Mouse (Mus musculus) cerebellum, postnatal 36 days (tissue): ENCODE results near the gene Creb3l2.

Experiments used
- DNase-seq, 2 experiments: peaks; one replicate each; pipeline ENCODE4 v3.0.0; 2021 to 2022; ENCODE audit warnings: mixed read lengths in 2 of 2

The Creb3l2 gene

DNA sequence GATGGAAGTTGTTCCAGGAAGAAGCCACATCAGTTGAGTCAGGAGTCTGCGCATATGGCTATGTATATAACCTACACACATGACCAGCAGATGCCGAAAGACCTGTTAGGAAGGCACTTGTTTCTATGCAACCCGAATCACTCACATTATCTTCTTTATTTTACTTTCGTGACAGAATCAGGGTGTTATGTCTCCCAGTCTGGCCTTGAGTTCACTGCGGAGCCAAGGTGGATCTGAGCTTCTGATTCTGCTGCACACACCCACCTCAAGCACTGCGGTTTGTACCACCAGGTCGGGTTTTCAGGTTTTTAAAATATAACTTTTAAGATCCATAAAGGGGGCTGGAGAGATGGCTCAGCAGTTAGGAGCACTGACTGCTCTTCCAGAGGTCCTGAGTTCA lies 119.3 kb downstream of the Creb3l2 start:
- no peak for DNase-seq

DNA sequence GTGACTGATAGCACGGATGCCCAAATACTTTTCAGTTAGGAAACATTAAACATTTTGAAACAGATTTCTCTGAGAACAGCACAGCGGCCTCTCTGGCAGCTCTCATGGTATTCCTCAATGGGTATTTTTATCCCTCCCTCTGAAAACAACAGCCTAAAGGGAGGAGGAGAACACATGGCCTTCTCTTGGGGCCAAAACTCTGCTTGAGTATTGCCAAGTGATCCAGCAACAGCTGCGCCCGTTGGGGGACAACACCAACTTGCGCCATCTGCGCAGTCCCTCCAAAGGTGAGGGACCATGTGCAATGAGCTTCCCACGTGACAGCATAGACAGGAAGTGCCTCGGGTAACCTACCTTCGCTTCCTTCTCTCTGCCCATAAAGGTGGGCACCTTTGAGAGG lies 119.9 kb downstream of the Creb3l2 start:
- no peak for DNase-seq

DNA sequence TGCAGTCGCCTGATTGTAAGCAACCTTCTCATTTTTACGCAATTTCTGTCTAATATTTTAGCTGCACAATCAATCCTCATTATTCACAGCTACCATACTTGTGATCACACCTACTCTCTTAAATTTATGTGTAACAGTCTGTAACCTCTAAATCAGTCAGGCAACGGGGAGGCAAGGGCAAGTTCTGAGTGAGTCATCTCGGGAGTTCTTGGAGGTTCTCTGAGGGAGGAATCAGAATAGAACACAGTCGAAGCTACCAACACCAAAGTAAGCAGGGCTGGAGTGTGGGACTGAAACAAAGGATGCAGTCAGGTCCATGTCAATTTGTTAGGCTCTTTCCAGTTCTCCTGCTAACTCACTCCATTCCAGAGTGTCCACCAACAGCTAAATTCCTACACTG lies 124.0 kb downstream of the Creb3l2 start:
- DNase-seq, result no peak

DNA sequence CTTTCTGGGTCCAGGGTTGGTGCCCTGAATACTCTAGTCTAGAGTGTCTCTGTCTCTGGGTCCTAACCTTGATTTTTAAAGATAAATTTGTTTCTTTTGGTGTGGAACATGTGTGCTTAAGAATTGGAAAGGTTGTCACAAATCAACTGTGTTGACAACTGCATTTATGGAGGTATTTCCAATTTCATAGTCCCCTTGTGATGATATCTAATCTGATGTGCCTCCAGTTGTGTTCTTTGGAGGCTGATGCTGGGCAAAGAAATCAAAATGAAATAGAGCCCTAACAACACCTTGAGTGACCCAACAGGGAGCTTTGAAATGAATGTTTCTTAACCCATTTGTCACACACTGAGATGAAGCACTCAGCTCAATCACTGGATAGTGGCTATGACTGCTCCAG lies 126.5 kb downstream of the Creb3l2 start:
- DNase-seq, result no peak

DNA sequence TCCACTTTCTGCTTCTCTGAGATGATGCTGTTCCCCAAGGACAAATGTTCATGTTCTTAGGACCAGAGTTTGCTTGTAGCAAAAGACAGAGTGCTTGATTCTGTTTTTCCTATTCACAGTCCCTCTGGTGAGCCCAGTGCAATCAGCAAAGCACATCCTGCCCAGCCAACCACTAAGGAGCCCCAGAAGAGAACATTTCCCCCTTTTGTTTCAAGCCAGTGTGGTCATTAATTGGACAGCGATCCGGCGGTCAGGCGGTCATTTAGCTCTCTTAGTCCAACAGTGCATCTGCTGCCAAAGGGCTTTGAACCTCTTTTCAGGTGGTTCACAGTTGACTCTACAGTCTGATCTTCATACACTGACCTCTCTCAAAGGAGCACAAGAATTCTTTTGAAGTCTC lies 131.3 kb downstream of the Creb3l2 start:
- no peak for DNase-seq

DNA sequence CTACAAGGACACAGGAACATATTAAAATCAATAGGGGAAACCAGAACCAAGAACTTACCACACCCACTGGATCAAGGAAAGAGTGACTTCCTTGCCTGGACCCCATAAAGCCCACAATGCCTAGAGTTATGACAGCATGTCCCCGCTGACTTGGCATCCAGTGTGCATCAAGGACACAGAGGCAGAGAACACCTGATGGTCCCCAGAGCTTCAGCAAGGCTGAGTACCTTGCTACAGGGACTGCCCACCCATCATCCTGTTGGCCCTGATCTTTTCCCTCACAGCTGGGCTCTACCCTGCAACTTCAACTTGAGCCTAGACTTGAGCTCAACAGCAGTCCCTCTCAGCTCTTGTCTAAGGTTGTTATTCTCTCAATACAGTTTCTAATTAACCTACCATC lies 135.3 kb downstream of the Creb3l2 start:
- no peak for DNase-seq

DNA sequence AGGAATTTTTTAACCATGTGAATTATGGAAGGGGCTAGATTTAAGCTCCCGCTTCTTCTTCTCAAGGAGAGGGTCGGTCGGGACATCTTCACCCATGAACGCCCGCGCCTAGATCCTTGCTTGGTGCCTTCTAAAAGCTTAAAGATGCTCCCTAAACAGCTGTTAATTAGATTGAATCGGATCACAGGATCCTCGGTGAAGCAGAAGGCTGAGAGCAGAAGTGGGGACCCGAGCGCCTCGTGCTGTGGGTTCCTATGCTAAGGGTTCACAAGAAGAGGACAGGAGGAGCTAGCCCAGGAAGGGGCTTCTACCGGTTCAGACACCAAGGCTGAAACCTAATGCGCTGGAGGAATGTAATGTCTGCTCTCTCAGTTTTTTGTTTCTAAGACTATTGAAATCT lies 141.5 kb downstream of the Creb3l2 start:
- DNase-seq, result no peak

DNA sequence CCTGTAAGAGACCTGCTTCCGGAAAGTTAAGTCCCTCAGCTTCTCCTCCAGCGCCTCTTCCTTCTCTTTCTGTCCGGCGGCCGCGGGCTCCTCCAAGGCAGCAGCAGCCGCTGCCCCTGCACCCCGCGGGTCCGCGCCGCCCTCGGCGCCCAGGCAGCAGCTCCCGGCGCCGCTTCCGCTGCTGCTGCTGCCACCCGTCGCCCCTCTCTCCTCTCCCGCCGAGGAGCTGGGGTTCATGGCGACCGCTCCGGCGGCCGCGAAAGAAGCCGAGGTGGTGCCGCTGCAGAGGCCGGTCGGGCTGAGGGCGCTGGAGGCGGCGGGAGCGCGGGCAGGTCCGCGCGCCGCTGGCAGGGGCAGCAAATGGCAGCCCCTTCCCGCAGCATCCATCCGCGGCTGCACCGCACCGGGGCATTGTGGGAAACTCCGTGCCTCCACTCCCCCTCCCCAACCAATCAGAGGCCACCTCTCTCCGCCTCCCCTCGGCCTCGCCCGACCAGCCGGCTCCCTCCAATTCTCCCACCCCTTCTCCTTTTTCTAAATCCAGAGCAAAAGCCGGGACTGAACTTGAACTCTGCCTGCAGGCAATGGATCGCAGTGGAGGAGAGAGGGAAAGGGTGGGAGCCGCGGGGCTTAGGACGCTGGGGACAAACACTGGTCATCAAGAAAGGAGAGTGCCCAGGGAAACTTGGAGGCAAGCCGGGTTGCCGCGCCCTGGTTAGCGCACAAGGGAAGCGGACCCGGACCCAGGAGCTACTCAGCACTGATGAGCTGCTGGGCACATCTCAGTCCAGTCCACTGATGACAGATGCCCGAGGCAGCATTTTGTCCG lies 142.2 kb downstream of the Creb3l2 start, which contains the start of gene Dgki:
Gene Dgki (minus strand): TSS at position 623 of the 829 bp plus-strand sequence.
- DNase-seq, result peak; percentile 79 to 81

DNA sequence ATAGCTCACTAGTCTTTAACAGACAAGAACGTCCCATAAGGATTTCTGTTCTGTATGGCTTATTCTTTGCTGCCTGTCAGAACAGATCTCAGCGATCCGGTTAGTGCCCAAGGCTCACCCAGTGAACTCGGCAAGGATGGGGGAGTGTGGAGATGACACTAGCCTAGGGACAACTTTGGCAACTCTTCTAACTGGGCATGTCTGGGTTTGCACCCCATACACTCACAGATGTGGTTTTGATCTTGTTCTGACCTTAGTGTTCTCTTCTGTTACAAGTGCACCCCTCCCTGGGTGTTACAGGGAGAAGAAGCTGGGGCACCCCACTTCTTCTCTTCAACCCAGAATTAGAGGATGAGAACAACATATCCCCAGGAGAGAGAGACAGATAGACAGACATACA lies 143.0 kb downstream of the Creb3l2 start:
- DNase-seq, result peak; percentile 9 to 29

DNA sequence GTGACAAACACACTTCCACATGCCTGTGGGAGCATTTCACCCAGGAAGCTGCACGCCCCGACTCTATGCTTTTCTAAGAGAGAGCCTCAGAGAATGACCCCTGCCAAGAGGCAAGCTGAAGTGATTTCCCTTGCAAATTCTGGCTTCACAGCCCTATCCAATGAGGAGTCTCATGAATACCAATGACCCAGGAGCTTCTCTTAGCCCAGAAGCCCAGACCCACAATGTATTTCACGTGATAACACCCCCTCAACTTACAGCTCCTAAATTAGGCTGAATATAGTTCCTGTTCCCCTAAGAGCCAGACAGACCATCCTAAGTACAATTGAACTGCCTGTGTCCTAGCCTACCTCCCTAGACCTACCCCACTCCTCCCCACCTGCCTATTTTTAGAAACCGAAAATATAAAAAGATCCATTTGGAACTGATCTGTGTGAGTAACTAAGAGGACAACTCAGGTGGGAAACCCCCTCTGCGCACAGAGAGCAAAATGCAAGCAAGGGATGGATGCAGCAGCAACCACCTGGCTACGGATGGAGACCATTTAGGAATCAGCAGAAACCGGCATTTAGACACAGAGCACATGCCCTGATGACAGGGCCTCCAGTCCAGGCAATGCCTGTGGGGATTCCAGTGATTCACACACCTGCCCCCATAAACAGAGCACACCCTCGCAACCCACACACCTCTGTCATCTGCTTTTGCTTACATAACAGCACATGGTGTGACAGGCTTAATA lies 144.0 kb downstream of the Creb3l2 start:
- DNase-seq, result peak in 1 of 2 experiments; percentile 29

DNA sequence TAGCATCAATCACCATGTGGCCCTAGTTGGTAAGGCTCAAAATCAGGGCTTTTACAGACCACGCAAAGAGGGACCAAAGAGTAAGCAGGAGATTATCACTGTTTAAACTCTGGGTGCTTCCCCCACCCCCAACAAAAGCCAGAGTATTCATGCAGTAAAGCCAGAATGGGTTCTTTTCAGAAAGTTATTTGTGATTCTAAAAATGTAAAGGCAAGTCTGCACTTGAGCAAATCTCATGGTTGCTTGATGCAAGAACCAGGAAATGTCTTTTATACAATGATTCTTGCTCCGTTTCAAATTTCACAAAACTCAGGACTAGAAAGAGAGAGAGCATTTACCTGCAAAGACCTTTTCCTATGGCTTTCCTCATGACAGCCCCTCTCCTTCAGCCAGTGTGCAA lies 149.9 kb downstream of the Creb3l2 start:
- DNase-seq, result no peak

DNA sequence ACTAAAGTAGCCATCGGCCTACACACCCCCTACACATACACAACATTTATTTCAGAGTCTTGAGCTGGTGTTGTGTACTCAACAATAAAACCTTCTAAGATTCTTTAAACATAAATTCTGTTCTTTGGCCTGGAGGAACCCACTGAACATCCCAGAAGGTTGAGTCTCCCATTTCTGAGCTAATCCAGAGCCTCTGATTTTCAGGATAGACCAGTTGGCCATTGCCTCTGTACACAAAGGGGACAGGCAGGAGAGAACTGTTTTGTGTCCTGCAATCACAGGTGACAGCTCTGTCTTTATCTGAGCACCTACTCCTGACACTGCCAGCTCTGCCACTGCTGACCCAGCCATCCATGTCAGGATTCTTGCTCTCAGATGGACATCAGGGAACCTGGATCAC lies 150.8 kb downstream of the Creb3l2 start:
- no peak for DNase-seq

DNA sequence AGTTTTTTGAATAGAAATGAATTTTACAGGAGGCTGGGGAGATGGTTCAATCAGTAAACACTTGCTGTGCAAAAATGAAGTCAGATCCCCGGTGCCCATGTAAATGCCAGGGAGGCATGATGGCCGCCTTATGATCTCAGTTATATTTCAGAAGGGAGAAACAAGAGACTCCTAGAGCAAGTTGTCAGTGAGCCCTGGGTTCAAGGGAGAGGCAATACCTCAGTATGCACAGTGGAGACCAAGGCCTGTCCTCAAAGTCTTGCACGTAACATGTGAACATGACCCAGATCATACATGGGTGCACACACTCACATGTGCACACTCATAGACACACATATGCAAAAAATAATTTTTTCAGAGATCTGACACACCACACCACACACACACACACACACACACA lies 151.3 kb downstream of the Creb3l2 start:
- no peak for DNase-seq

DNA sequence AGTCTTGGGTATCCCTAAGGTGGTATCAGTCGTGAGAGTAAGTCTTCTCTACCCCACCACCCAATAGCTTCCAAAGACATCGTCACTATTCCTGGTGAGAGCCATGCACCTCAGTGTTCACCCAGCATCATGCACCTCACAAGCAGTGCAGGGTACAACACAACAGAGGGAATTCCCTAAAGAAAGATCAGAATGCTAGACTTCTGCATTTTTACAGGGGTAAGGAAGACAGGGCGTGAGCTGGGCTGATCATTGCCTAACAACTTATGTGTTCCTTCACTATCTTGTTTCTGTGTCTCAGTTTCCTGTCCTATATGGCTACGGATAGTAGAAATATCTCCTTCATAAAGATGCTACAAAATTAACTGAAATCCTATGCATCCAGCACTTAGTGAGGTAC lies 155.8 kb downstream of the Creb3l2 start:
- DNase-seq, result no peak

DNA sequence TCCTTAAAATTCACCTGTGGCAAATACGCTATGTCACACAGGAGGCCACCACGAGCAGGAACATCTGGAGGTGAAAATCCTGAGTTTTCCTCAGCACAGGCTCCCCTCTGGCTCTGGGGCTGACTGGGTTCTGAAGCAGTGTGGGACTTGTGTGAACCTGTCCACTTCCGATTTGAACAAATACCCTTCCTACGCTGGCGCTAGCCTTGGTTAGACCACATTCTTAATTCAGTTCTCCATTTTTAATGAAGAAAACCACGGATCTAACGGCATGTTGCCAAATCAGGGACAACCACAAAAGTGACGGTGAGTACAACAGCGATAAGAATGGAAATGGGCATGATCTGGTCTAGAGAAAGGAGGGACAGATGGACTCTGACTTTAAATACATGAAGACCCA lies 157.1 kb downstream of the Creb3l2 start:
- no peak for DNase-seq

DNA sequence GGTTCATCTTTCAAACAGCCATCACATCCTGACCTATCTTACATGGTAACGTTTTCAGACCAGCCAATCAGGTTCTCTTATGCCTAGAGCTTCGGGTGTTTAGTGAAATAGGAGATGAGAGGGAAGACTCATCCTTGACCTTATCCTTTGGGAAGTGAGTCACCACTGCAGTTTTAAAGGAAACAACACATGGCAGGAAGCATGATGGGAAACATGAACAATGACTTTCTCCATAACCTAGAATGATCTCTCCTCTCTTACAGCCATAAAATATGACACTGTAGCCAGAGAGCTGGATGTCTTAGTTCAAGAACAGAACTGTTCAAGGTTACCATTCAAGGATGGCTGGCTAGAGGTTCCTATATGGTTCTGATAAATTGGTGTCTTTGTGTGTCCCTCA lies 158.6 kb downstream of the Creb3l2 start:
- no peak for DNase-seq

DNA sequence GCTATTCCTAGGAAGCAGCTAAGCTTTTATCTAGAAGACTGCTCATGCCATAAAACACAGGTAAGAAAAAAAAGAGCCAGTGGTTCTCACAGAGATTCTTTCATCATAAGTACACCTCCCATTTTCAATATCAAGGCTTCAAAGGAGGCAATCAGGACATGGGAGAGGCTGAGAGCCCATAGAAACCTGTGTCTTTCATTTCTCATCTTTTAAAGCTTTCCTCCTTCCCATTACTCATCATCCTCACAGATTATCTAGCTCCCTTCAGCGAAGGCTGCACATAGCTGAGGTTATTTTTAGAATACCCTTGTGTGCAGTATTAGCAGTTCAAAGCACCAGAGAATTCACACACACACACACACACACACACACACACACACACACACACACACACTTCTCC lies 159.3 kb downstream of the Creb3l2 start:
- DNase-seq, result no peak
